Mouse (Mus musculus) retina, postnatal 1 day (tissue): ENCODE data around the gene March4.

Source experiments
- DNase-seq: peaks from one replicate; pipeline ENCODE4 v3.0.0-alpha.2; 2012

March4 gene

GRCm38 (mm10) chr1:72439146-72439545 is 97.6 kb downstream of the March4 start:
- peak; percentile 75 for DNase-seq

GRCm38 (mm10) chr1:72436967-72437366 is 99.8 kb downstream of the March4 start:
- no peak for DNase-seq

- DNase-seq = no peak
Measured at GRCm38 (mm10) chr1:72434510-72434909, 102.2 kb downstream of the March4 start.

GRCm38 (mm10) chr1:72432579-72432978 is 104.2 kb downstream of the March4 start:
- DNase-seq = no peak

- no peak for DNase-seq
Measured at GRCm38 (mm10) chr1:72429107-72429807, 107.5 kb downstream of the March4 start.

- no peak for DNase-seq
Measured at GRCm38 (mm10) chr1:72428526-72428925, 108.2 kb downstream of the March4 start.

GRCm38 (mm10) chr1:72426456-72426855 is 110.3 kb downstream of the March4 start:
- DNase-seq = no peak

- DNase-seq = no peak
Measured at GRCm38 (mm10) chr1:72422121-72422520, 114.6 kb downstream of the March4 start.

GRCm38 (mm10) chr1:72420220-72420619 is 116.5 kb downstream of the March4 start:
- DNase-seq = no peak

GRCm38 (mm10) chr1:72418744-72419655 is 117.7 kb downstream of the March4 start:
- no peak for DNase-seq

GRCm38 (mm10) chr1:72414561-72415253 is 122.0 kb downstream of the March4 start:
- peak; percentile 71 for DNase-seq

- no peak for DNase-seq
Measured at GRCm38 (mm10) chr1:72414133-72414532, 122.6 kb downstream of the March4 start.

- no peak for DNase-seq
Measured at GRCm38 (mm10) chr1:72413205-72413604, 123.5 kb downstream of the March4 start.

GRCm38 (mm10) chr1:72411108-72411507 is 125.6 kb downstream of the March4 start:
- DNase-seq = no peak

GRCm38 (mm10) chr1:72409936-72410335 is 126.8 kb downstream of the March4 start:
- no peak for DNase-seq

- DNase-seq = peak; percentile 43
Measured at GRCm38 (mm10) chr1:72406505-72407079, 130.1 kb downstream of the March4 start.

GRCm38 (mm10) chr1:72401331-72402069 is 135.2 kb downstream of the March4 start:
- DNase-seq = no peak

- no peak for DNase-seq
Measured at GRCm38 (mm10) chr1:72400616-72401015, 136.1 kb downstream of the March4 start.

- DNase-seq = no peak
Measured at GRCm38 (mm10) chr1:72399720-72400401, 136.9 kb downstream of the March4 start.

GRCm38 (mm10) chr1:72390420-72390819 is 146.3 kb downstream of the March4 start:
- no peak for DNase-seq

- no peak for DNase-seq
Measured at GRCm38 (mm10) chr1:72383651-72384050, 153.1 kb downstream of the March4 start.

- DNase-seq = no peak
Measured at GRCm38 (mm10) chr1:72383056-72383455, 153.7 kb downstream of the March4 start.
